Mouse (Mus musculus) megakaryocyte, embryonic 14.5 days (primary cell): Measurements from ENCODE around the gene Frs3.

Experiments
- FLI1 ChIP-seq: IDR thresholded peaks from 2 replicates; pipeline ENCODE4 v1.6.1; 2012; ENCODE audit warnings: low read length, inconsistent platforms, mixed read lengths
- GATA1 ChIP-seq: IDR thresholded peaks from 3 replicates; pipeline ENCODE4 v1.6.1; 2012; ENCODE audit warnings: mixed read lengths, low read length, inconsistent platforms, borderline replicate concordance

DNA sequence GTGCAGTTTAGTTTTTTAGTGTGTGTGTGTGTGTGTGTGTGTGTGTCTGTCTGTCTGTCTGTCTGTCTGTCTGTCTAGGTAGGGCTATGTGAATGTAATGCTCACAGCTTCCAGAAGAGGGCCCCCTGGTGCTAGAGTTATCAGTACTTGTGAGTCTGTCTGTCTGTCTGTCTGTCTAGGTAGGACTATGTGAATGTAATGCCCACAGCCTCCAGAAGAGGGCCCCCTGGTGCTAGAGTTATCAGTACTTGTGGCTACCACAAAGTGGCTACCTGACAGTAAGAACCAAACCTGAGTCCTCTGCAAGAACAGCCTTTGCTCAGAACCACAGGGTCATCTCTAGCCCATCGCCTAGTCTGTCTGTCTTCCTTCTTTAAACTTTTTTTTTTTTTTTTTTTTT is 42.1 kb upstream of the Frs3 start:
- TF ChIP-seq GATA1 = no peak
- no peak for TF ChIP-seq FLI1
